Comparison of ENCODE assay signal across 9 mouse cellular contexts in genomic region chr11:103168690-103169390, GRCm38 (mm10). TPM values are rescaled to one million over a fixed set of nuclear protein-coding genes. Genes with fewer than 3 reads are reported as not detected.
DNase-seq lines count a peak whose midpoint lies in the region; ATAC-seq and TF ChIP-seq lines count a peak whose summit lies in the region.
"Had no signal": no experiment of that assay in that cellular context is flagged by ENCODE, and none has a peak within 500 bp of the region (broad histone marks: within the 10 kb centered on the region; RNA-seq: fewer than 3 reads in every experiment).

No protein-coding gene starts in this region.

- WGBS in midbrain, embryonic 11.5 days, result 29% methylated on average over 9 of the region's 9 CpGs

- ATAC-seq in midbrain, embryonic 11.5 days (ENCODE audit: low FRiP score), result no peak

- peaks cover 38% of the 10 kb centered on the region for H3K27me3 ChIP-seq in midbrain, embryonic 11.5 days (ENCODE audit: control insufficient read depth, insufficient read depth, low read length)

- no peak overlapping the region for H3K4me2 ChIP-seq in midbrain, embryonic 11.5 days

- H3K4me3 ChIP-seq in ES-E14 (ENCODE audit: insufficient read depth in 1 of 2, low read depth in 1 of 2, low read length in 2 of 2, poor library complexity in 1 of 2, severe bottlenecking in 1 of 2), result no peak overlapping the region
- no peak overlapping the region for H3K4me3 ChIP-seq in midbrain, embryonic 11.5 days (ENCODE audit: low read depth, low read length)

- in situ Hi-C loops in ES-E14 (cut with MboI; ENCODE audit: low sequenced_read_pairs in 2 of 2, unreplicated experiment in 2 of 2), result no loop called here

- intact Hi-C loops in heart, postnatal 14 days (cut with DNase I), result loop anchor here (1.0 to 5.0 kb wide), 4 partner anchors 16 to 156 kb away; no protein-coding TSS in a partner anchor

- no peaks in the 10 kb centered on the region for H3K9me3 ChIP-seq in ES-E14 (ENCODE audit: control insufficient read depth, insufficient read depth, low read depth, low read length)
- H3K9me3 ChIP-seq in midbrain, embryonic 11.5 days (ENCODE audit: control insufficient read depth, low read length), result no peaks in the 10 kb centered on the region; the same call in 1 of the 2 replicates

- peaks cover 4 to 7% of the 10 kb centered on the region in 2 experiments; a peak in 3 of 4 replicates for H3K4me1 ChIP-seq in ES-E14 (ENCODE audit: control insufficient read depth in 2 of 2, insufficient read depth in 2 of 2, low read length in 2 of 2, poor library complexity in 1 of 2)
- H3K4me1 ChIP-seq in midbrain, embryonic 11.5 days (ENCODE audit: control insufficient read depth, insufficient read depth, low read length), result no peaks in the 10 kb centered on the region; the same call in 1 of the 2 replicates

- no peak overlapping the region for H3K27ac ChIP-seq in ES-E14 (ENCODE audit: insufficient read depth, low read depth, low read length, poor library complexity, severe bottlenecking)
- H3K27ac ChIP-seq in midbrain, embryonic 11.5 days (ENCODE audit: low read depth, low read length), result no peak overlapping the region

- no peaks in the 10 kb centered on the region for H3K36me3 ChIP-seq in ES-E14 (ENCODE audit: control insufficient read depth, insufficient read depth, low read length, poor library complexity, severe bottlenecking)
- H3K36me3 ChIP-seq in midbrain, embryonic 11.5 days (ENCODE audit: control insufficient read depth, insufficient read depth, low read length), result no peaks in the 10 kb centered on the region

- peak; percentile 73 to 75 for DNase-seq in adrenal gland, adult 18-20 months (ENCODE audit: low spot score in 2 of 2)
- DNase-seq in adrenal gland, postnatal 4 days (ENCODE audit: low spot score in 2 of 2), result no peak
- DNase-seq in ES-E14 (ENCODE audit: low read depth, low spot score), result peak; percentile 49
- peak; percentile 87 to 88 for DNase-seq in cerebellum, postnatal 14 days
- peak; percentile 77 to 83 for DNase-seq in heart, postnatal 14 days
- DNase-seq in layer of hippocampus, postnatal 36 days, result peak; percentile 71 to 76
- peak; percentile 92 for DNase-seq in midbrain, embryonic 11.5 days (ENCODE audit: low spot score, missing footprints)
- DNase-seq in spleen, postnatal 14 days (ENCODE audit: low spot score in 2 of 2), result peak; percentile 43 to 69

- H3K9ac ChIP-seq in ES-E14 (ENCODE audit: insufficient read depth, low read depth, low read length, poor library complexity, severe bottlenecking), result no peak overlapping the region
- H3K9ac ChIP-seq in midbrain, embryonic 11.5 days (ENCODE audit: low read length), result no peak overlapping the region

TF ChIP-seq in ES-E14, 5 proteins besides CTCF, POLR2A, EP300 and RAD21:
- TF ChIP-seq ZC3H11A (IDR thresholded peaks at IDR 0.05; ENCODE audit: borderline replicate concordance, low read depth, low read length) (peak; percentile 78; the same call in 1 of the 2 replicates), MAFK (IDR thresholded peaks at IDR 0.05; ENCODE audit: insufficient read depth, low read depth, low read length) (no peak)
TF ChIP-seq in ES-E14: peak in this region for 1.

RNA-seq across cellular contexts. Expression of gene Fmnl1, which starts 2.1 kb away (rescaled TPM):
- total RNA-seq in adrenal gland, adult 18-20 months (2021), result 10 to 100 TPM; 19.8 to 20.9 TPM
- 10 to 100 TPM; 13.4 to 14.2 TPM for total RNA-seq in adrenal gland, postnatal 4 days (2021)
- 0.94 and 1.9 TPM in 2 replicates for total RNA-seq in ES-E14 (2012; rRNA removed)
- 10 to 100 TPM; 16.8 to 21.6 TPM for total RNA-seq in heart, postnatal 14 days (2021)
- 100 to 1,000 TPM; 136 to 154 TPM for total RNA-seq in layer of hippocampus, postnatal 36 days (2021)
- polyA plus RNA-seq in midbrain, embryonic 11.5 days (2014; fragmentation: Nextera tagmentation; extraction: Ambion mirVana), result 0.65 and 0.87 TPM in 2 replicates

RNA-seq across cellular contexts. Expression of gene Hexim2, which starts 36.6 kb away (rescaled TPM):
- 1 to 10 TPM; 2.8 to 5.6 TPM for total RNA-seq in adrenal gland, adult 18-20 months (2021)
- total RNA-seq in adrenal gland, postnatal 4 days (2021), result 10 to 100 TPM; 10.4 to 11.8 TPM
- 8.5 and 9.7 TPM in 2 replicates for total RNA-seq in ES-E14 (2012; rRNA removed)
- total RNA-seq in heart, postnatal 14 days (2021), result 1 to 10 TPM; 1.8 to 3.3 TPM
- total RNA-seq in layer of hippocampus, postnatal 36 days (2021), result 10 to 100 TPM; 14.8 to 14.9 TPM
- polyA plus RNA-seq in midbrain, embryonic 11.5 days (2014; fragmentation: Nextera tagmentation; extraction: Ambion mirVana), result 5.0 and 6.3 TPM in 2 replicates

RNA-seq across cellular contexts. Expression of gene 1700023F06Rik, which starts 39.5 kb away (rescaled TPM):
- under 1 TPM; 0.27 to 0.61 TPM for total RNA-seq in adrenal gland, adult 18-20 months (2021)
- under 1 TPM; 0.45 to 0.70 TPM for total RNA-seq in adrenal gland, postnatal 4 days (2021)
- 0.26 TPM in 1 of 2 replicates, not detected in the other for total RNA-seq in ES-E14 (2012; rRNA removed)
- total RNA-seq in heart, postnatal 14 days (2021), result not detected
- 1 to 10 TPM; 1.5 to 2.3 TPM for total RNA-seq in layer of hippocampus, postnatal 36 days (2021)
- polyA plus RNA-seq in midbrain, embryonic 11.5 days (2014; fragmentation: Nextera tagmentation; extraction: Ambion mirVana), result 0.12 and 0.14 TPM in 2 replicates

RNA-seq across cellular contexts. Expression of gene Spata32, which starts 49.4 kb away (rescaled TPM):
- not detected for total RNA-seq in adrenal gland, adult 18-20 months (2021)
- total RNA-seq in adrenal gland, postnatal 4 days (2021), result not detected
- total RNA-seq in ES-E14 (2012; rRNA removed), result not detected in 2 replicates
- total RNA-seq in heart, postnatal 14 days (2021), result not detected
- 1 to 10 TPM in 1 of 2 experiments, under 1 TPM in 1; 0.72 to 1.6 TPM for total RNA-seq in layer of hippocampus, postnatal 36 days (2021)
- polyA plus RNA-seq in midbrain, embryonic 11.5 days (2014; fragmentation: Nextera tagmentation; extraction: Ambion mirVana), result 0.15 TPM in 1 of 2 replicates, not detected in the other
- polyA plus RNA-seq: heart, embryonic 16.5 days had no signal

RNA-seq across cellular contexts. Expression of gene Hexim1, which starts 52.8 kb away (rescaled TPM):
- 10 to 100 TPM; 71.1 to 83.3 TPM for total RNA-seq in adrenal gland, adult 18-20 months (2021)
- 10 to 100 TPM; 50.6 to 53.4 TPM for total RNA-seq in adrenal gland, postnatal 4 days (2021)
- total RNA-seq in ES-E14 (2012; rRNA removed), result 20.0 and 29.1 TPM in 2 replicates
- total RNA-seq in heart, postnatal 14 days (2021), result 10 to 100 TPM; 18.5 to 20.4 TPM
- total RNA-seq in layer of hippocampus, postnatal 36 days (2021), result 10 to 100 TPM; 52.7 to 56.1 TPM
- 4.6 and 5.2 TPM in 2 replicates for polyA plus RNA-seq in midbrain, embryonic 11.5 days (2014; fragmentation: Nextera tagmentation; extraction: Ambion mirVana)

Comparison
In these comparisons a context has a peak if more than half of its experiments do, and no peak if none do; other contexts are left out.
1. DNase-seq: peak in adrenal gland, adult 18-20 months (2 of 2), ES-E14 (single experiment), cerebellum, postnatal 14 days (2 of 2), heart, postnatal 14 days (2 of 2), layer of hippocampus, postnatal 36 days (2 of 2), midbrain, embryonic 11.5 days (single experiment) and spleen, postnatal 14 days (2 of 2); none in adrenal gland, postnatal 4 days (0 of 2).
2. RNA of gene Fmnl1, which starts 2.1 kb away (total RNA-seq): 136 to 154 TPM in layer of hippocampus, postnatal 36 days; 16.8 to 21.6 TPM in heart, postnatal 14 days, 19.8 to 20.9 TPM in adrenal gland, adult 18-20 months, 13.4 to 14.2 TPM in adrenal gland, postnatal 4 days and 0.94 to 1.9 TPM in ES-E14; every median in the first group is over 4 times any median in the second.